Mouse (Mus musculus): ENCODE data around the gene Lmf1. TPM values are rescaled to one million over a fixed set of nuclear protein-coding genes. Genes with fewer than 3 reads are reported as not detected.
A peak's percentile ranks its signal among the peaks of the same experiment; 100 is the strongest.

Gene Lmf1
- polyA plus RNA-seq, 2 experiments: 20.3 to 26.9 TPM

DNA sequence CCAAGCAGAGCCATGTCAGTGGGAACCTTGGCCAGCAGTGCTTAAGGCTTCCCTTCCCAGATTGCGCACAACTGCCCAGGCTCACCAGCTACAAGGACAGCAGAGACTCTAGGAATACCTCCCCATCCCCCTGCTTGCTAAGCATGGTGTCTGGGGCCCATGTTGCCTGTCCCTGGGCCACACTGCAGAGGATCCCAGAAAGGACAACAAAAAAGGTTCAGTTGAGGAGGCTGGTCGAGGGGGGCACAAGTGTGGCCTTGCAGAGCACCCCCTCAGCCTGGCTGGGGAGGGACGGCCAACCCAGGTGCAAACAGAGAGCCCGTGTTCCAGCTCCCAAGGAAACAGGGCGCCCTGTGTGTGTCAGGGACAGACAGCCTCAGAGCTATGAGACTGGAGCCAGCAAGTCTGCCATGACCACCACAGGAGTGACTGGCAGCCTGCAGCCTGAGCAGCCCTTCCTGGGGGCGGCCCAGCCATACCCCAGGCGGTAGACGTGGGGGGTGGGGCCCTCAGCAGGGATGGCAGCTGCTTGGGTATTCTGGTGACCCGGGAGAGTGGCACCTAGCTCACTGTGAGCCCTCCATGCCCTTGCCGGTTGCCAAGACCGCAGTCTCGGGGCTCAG is 84.4 kb downstream of the Lmf1 start:
- WGBS: 37% methylated on average over 12 of the region's 12 CpGs
- peak overlapping the region; percentile 72 for H3K27ac ChIP-seq (replicated peaks; ENCODE audit: low read depth, low read length)
- TF ChIP-seq POLR2A (IDR thresholded peaks at IDR 0.05; ENCODE audit: borderline replicate concordance, extremely low read depth, insufficient read depth, insufficient read length): no peak
- H3K36me3 ChIP-seq (ENCODE audit: control insufficient read depth, insufficient read depth, low read length): no peaks in the 10 kb centered on the region; the same call in 1 of the 2 replicates
- H3K4me1 ChIP-seq (ENCODE audit: control insufficient read depth, insufficient read depth, low read length): peaks cover 8% of the 10 kb centered on the region
- H3K4me3 ChIP-seq (replicated peaks; ENCODE audit: low read length): no peak overlapping the region
- ATAC-seq (ENCODE audit: low FRiP score, low read depth) (peak; percentile 54), DNase-seq (ENCODE audit: low spot score) (no peak)
- H3K4me2 ChIP-seq (replicated peaks; ENCODE audit: low read depth, low read length, severe bottlenecking): no peak overlapping the region
- no peak overlapping the region for H3K9ac ChIP-seq (ENCODE audit: low read depth, low read length, severe bottlenecking)
- no peaks in the 10 kb centered on the region for H3K9me3 ChIP-seq (ENCODE audit: control insufficient read depth, low read length)
- no peaks in the 10 kb centered on the region for H3K27me3 ChIP-seq (ENCODE audit: control insufficient read depth, insufficient read depth, low read length)

DNA sequence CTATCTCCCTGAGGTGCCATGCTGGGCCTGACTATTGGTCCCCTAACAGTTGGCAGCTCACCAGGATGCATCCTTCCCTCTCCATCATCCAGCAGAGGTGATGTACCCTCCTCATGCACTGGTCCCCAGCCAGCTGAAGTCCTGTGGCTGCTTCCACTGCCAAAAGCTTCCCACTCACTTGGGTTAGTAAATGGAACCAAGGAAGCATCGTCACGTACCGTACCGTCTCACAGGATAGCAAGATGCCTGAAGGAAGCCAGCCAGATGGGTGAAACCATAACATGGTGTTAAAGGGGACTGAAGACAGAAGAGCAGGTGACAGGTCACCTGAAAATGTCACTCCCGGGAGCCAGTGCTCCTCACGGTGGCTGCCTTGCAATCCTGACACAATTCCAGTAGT is 86.6 kb downstream of the Lmf1 start:
- WGBS: 83% methylated on average over 6 of the region's 6 CpGs
- no peaks in the 10 kb centered on the region for H3K9me3 ChIP-seq (ENCODE audit: control insufficient read depth, low read length)
- no peak for TF ChIP-seq POLR2A (IDR thresholded peaks at IDR 0.05; ENCODE audit: borderline replicate concordance, extremely low read depth, insufficient read depth, insufficient read length)

GRCm38 (mm10) chr17:25665891-25666290 is 87.0 kb downstream of the Lmf1 start:
- no peak for TF ChIP-seq POLR2A (IDR thresholded peaks at IDR 0.05; ENCODE audit: borderline replicate concordance, extremely low read depth, insufficient read depth, insufficient read length)
- H3K27ac ChIP-seq (replicated peaks; ENCODE audit: low read depth, low read length): no peak overlapping the region
- peaks cover 8% of the 10 kb centered on the region for H3K4me1 ChIP-seq (ENCODE audit: control insufficient read depth, insufficient read depth, low read length)
- H3K9me3 ChIP-seq (ENCODE audit: control insufficient read depth, low read length): no peaks in the 10 kb centered on the region
- 68% methylated on average over 8 of the region's 8 CpGs for WGBS
- DNase-seq (ENCODE audit: low spot score): no peak
- H3K27me3 ChIP-seq (ENCODE audit: control insufficient read depth, insufficient read depth, low read length): no peaks in the 10 kb centered on the region
- no peak overlapping the region for H3K9ac ChIP-seq (ENCODE audit: low read depth, low read length, severe bottlenecking)
- no peak overlapping the region for H3K4me2 ChIP-seq (replicated peaks; ENCODE audit: low read depth, low read length, severe bottlenecking)
- H3K36me3 ChIP-seq (ENCODE audit: control insufficient read depth, insufficient read depth, low read length): no peaks in the 10 kb centered on the region; the same call in 1 of the 2 replicates
- no peak for ATAC-seq (ENCODE audit: low FRiP score, low read depth)
- no peak overlapping the region for H3K4me3 ChIP-seq (replicated peaks; ENCODE audit: low read length)

More for the DNA sequence above, 86.6 kb downstream of the Lmf1 start:
- Histone ChIP-seq H3K36me3 (ENCODE audit: control insufficient read depth, insufficient read depth, low read length) (no peaks in the 10 kb centered on the region; the same call in 1 of the 2 replicates), H3K4me1 (ENCODE audit: control insufficient read depth, insufficient read depth, low read length) (peaks cover 8% of the 10 kb centered on the region), H3K4me3 (replicated peaks; ENCODE audit: low read length) (no peak overlapping the region), H3K27ac (replicated peaks; ENCODE audit: low read depth, low read length) (no peak overlapping the region), H3K9ac (ENCODE audit: low read depth, low read length, severe bottlenecking) (no peak overlapping the region), H3K27me3 (ENCODE audit: control insufficient read depth, insufficient read depth, low read length) (no peaks in the 10 kb centered on the region), H3K4me2 (replicated peaks; ENCODE audit: low read depth, low read length, severe bottlenecking) (no peak overlapping the region)
- no peak for DNase-seq (ENCODE audit: low spot score)
- ATAC-seq (ENCODE audit: low FRiP score, low read depth): no peak

- Histone ChIP-seq H3K27ac (replicated peaks; ENCODE audit: low read depth, low read length) (no peak overlapping the region), H3K4me2 (replicated peaks; ENCODE audit: low read depth, low read length, severe bottlenecking) (no peak overlapping the region)
- WGBS: 85% methylated on average over 7 of the region's 7 CpGs
Observed at GRCm38 (mm10) chr17:25668481-25669055, 89.7 kb downstream of the Lmf1 start.

GRCm38 (mm10) chr17:25672982-25673381 is 94.1 kb downstream of the Lmf1 start:
- no peaks in the 10 kb centered on the region for H3K27me3 ChIP-seq (ENCODE audit: control insufficient read depth, insufficient read depth, low read length)
- no peak for DNase-seq (ENCODE audit: low spot score)
- TF ChIP-seq POLR2A (IDR thresholded peaks at IDR 0.05; ENCODE audit: borderline replicate concordance, extremely low read depth, insufficient read depth, insufficient read length): no peak
- no peaks in the 10 kb centered on the region for H3K36me3 ChIP-seq (ENCODE audit: control insufficient read depth, insufficient read depth, low read length)
- H3K4me3 ChIP-seq (replicated peaks; ENCODE audit: low read length): no peak overlapping the region
- H3K9ac ChIP-seq (ENCODE audit: low read depth, low read length, severe bottlenecking): no peak overlapping the region
- no peak overlapping the region for H3K4me2 ChIP-seq (replicated peaks; ENCODE audit: low read depth, low read length, severe bottlenecking)
- no peak overlapping the region for H3K27ac ChIP-seq (replicated peaks; ENCODE audit: low read depth, low read length)
- H3K4me1 ChIP-seq (ENCODE audit: control insufficient read depth, insufficient read depth, low read length): no peaks in the 10 kb centered on the region
- no peak for ATAC-seq (ENCODE audit: low FRiP score, low read depth)
- no peaks in the 10 kb centered on the region for H3K9me3 ChIP-seq (ENCODE audit: control insufficient read depth, low read length)

More at GRCm38 (mm10) chr17:25668481-25669055, 89.7 kb downstream of the Lmf1 start:
- Histone ChIP-seq H3K9ac (ENCODE audit: low read depth, low read length, severe bottlenecking) (no peak overlapping the region), H3K4me1 (ENCODE audit: control insufficient read depth, insufficient read depth, low read length) (peaks cover 4% of the 10 kb centered on the region), H3K9me3 (ENCODE audit: control insufficient read depth, low read length) (no peaks in the 10 kb centered on the region), H3K4me3 (replicated peaks; ENCODE audit: low read length) (no peak overlapping the region), H3K36me3 (ENCODE audit: control insufficient read depth, insufficient read depth, low read length) (no peaks in the 10 kb centered on the region), H3K27me3 (ENCODE audit: control insufficient read depth, insufficient read depth, low read length) (no peaks in the 10 kb centered on the region)
- ATAC-seq (ENCODE audit: low FRiP score, low read depth) (no peak), DNase-seq (ENCODE audit: low spot score) (no peak)
- TF ChIP-seq POLR2A (IDR thresholded peaks at IDR 0.05; ENCODE audit: borderline replicate concordance, extremely low read depth, insufficient read depth, insufficient read length): no peak

Data from limb, embryonic 14.5 days (tissue).